Mouse (Mus musculus) right cerebral cortex, adult 18-20 months (tissue): Measurements from ENCODE around the gene Meis2.

ENCODE experiments used
- DNase-seq: peaks from one replicate; pipeline ENCODE4 v3.0.0; 2022; ENCODE audit warnings: mixed read lengths

Gene Meis2

GRCm38 (mm10) chr2:115989249-115989648, 76.4 kb downstream of the Meis2 start:
- DNase-seq: no peak

GRCm38 (mm10) chr2:115988448-115988847, 77.2 kb downstream of the Meis2 start:
- no peak for DNase-seq

- no peak for DNase-seq
Measured at GRCm38 (mm10) chr2:115984952-115985351, 80.7 kb downstream of the Meis2 start.

- no peak for DNase-seq
Measured at GRCm38 (mm10) chr2:115984487-115984886, 81.2 kb downstream of the Meis2 start.

GRCm38 (mm10) chr2:115980490-115980889, 85.1 kb downstream of the Meis2 start:
- DNase-seq: no peak

DNA sequence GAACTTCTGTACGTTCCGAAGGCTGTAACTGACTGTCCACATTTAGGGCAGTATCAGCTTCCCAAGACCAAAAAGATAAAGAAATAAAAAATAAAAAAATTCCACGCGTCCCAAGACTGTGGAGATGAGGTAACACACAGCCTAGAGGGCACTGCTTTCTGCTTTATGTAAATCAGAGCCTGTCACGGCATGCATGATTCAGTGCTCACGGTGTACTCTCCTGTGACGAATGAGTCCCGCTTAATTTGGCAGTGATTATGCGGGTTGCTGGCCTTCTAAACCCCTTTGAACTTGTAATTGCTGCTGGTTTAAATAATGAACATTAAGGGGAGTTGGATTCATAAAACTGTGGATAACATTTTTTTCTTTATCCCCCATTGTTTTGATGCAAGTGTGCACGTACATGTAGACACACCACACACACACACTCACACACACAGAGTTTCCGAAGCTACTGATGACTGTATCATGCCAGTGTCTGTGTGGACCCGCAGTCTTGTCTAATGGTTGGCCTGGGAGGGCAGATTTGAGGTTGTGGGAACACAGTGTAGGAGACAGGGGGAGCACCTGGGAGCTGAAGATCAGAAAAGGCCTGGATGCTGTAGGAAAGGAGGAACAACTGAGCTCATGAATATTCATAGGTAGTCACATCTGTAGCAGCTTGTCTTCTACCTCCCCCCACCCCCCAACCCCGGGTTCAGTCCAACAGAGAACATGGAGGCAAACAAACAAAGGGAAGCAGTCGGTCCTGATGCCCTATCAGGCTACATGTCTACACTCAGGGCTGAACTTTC, 85.8 kb downstream of the Meis2 start:
- peak; percentile 13 for DNase-seq

GRCm38 (mm10) chr2:115978666-115979065, 87.0 kb downstream of the Meis2 start:
- DNase-seq: no peak

GRCm38 (mm10) chr2:115971296-115971805, 94.3 kb downstream of the Meis2 start:
- DNase-seq: no peak

DNA sequence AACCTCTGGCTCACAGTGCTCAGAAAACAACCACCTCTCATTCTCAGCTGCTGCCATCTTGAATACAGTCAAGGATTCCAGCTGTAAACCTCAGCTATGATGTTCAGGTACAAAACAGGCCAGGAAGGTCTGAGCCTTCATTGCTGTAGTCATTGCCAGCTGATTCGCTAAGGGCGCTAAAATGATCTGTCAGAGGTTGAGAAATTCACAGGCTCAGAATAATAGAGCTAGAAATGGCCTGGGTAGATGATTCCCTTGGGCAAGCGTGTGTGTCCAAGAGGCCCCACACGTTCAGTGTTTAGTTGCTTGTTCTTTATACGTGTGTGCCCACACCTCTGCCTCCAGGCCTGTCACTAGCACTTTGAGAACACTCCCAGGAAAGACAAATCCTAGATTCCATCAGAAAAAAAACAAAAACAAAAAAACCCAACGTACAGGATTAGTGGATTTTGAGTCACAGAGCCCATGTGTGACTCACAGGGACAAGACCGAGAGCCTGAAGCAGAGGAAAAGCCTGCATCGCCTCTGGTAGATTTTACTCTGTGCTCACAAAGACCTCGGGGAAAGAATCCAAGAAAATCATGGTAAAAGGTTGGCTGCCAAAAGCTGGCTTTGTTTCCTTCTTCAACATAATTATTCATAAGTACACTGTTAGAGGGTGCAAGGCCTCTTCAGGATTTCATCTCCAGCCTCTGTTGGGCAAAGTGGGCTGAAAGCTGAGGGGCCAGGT, 95.4 kb downstream of the Meis2 start:
- peak; percentile 24 for DNase-seq

GRCm38 (mm10) chr2:115969201-115969600, 96.4 kb downstream of the Meis2 start:
- DNase-seq: no peak

- DNase-seq: no peak
Measured at GRCm38 (mm10) chr2:115964911-115965310, 100.7 kb downstream of the Meis2 start.

- no peak for DNase-seq
Measured at GRCm38 (mm10) chr2:115963293-115963835, 102.3 kb downstream of the Meis2 start.

DNA sequence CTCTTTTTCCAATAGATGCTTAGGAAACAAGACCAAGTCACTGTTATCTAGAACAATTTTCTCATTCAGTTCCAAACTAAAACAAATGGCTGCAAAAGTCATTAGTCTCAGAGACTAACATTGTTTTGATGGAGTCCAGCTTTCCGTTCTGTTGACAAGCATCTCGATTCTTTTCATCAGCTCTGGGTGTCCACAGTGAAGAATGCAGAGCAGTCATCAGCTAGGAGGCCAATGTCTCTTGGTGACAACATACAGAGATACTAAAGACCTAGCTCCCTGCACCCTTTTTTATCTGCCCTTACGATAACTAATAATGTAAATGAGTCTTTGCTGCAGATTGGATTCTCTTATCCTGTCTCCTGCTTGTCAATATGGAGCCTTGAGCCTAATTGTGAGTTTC, 102.9 kb downstream of the Meis2 start:
- no peak for DNase-seq

DNA sequence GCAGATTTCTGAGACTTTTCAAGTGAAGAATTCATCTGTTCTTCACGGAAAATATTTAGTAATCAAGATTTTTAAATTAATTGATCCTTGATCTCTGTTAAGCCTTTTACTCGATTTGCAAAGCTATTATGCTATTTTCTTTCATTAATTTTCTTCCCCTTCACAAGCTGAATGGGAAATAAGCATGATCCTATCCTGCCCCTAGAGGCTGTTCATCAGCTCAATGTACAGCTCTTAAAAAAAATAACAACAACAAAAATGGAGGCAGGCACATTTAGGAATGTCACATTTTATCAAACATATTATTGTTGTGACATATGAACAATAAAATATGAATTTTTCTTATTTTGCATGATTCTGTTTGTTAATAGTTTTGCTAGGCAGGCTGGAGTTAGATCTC, 103.5 kb downstream of the Meis2 start:
- DNase-seq: no peak

DNA sequence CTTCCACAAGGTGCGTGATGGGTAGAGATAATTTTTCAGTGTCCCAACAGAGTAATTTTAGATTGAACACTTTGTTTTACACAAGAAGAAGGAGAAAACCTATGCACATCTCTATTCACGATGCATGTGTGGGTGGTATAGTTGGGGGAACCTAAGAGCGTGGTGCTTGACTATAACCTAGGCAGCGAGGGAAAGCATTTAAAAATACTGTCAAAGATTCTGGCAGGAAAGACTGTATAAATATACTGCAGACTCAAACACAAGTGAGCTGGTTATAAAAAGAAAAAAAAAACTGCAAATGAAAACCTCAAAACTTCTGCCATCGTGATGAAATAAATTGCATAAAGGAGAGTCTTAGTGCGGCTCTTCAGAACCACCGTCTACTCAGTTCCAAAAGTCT, 105.0 kb downstream of the Meis2 start:
- no peak for DNase-seq

DNA sequence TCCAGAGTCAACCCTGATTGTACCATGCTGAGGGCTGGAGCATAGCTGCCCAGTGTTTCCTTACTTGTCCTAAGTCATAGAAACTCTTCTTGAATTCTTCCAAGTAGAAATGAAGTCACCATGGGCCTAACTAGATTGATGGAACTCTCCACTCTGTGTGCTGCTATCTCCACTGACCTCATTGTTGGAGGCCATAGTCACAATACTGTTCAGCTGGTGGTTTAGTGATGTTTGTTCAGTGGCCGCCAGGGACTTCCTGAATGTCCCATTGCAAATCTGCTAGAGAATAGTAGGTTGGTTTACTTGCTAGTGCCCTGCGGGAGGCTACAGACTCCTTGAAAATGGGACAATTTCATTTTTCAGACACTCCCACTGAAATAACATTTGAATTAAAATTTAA, 108.9 kb downstream of the Meis2 start:
- DNase-seq: no peak

- no peak for DNase-seq
Measured at GRCm38 (mm10) chr2:115950645-115951044, 115.0 kb downstream of the Meis2 start.

DNA sequence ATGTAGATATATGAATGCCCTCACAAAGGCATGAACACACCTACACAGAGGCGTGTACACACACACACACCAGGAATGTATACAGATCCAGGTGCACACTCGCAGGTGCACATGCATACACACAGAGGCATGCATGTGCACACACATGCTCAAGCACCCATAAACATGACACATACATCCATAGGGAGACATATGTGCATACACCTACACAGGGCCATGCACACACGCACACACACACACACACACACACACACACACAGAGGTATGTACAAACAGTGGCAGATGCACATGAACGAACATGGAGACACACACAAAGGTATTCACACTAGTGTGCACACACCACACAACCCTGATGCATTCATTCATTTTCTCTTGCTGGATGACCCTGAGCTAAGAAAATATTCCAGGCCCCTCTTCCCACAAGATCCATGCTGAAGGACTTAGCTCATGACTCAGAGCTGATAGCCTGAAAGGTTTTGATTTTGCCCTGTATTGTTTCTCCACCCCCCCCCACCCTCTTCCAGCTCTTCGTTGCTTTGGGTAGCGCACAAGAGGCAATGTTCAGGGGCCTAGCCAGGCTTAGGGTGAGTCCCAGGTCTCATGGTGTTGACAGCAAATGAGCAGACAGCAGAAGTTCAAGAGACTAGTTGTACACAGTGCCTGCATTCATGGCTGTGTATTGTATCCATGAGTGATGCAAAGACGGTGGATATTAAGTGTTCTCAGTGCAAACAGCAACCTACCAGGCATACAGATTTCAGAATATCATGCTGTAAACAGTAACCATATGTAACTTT, 116.8 kb downstream of the Meis2 start:
- no peak for DNase-seq

DNA sequence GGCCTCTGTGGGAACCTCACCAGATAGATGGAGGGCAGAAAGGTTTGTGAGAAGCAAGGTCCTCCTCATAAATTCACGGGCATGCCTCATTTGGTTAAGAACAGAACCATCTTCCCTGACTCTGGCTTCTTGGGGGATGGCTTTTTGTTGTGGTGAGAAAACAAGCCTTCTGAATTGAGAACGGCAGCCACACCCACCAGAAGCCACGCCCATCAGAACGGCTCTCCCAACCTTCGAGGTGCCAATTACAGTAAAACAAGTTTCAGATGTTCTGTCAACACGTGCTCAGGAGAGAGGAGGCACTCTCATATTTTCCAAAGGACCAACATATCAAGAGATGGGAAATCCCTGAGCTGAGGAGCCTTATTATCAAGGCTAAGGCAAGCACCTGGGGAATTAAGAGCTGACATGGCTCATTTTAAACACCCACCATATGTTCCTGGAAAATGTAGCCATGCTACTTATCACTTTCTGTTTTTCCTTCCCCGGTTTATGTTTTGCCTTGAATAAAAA, 117.9 kb downstream of the Meis2 start:
- no peak for DNase-seq

- no peak for DNase-seq
Measured at GRCm38 (mm10) chr2:115943044-115943443, 122.6 kb downstream of the Meis2 start.

GRCm38 (mm10) chr2:115939849-115940248, 125.8 kb downstream of the Meis2 start:
- no peak for DNase-seq

GRCm38 (mm10) chr2:115938926-115939563, 126.6 kb downstream of the Meis2 start:
- DNase-seq: peak; percentile 52
